Mouse (Mus musculus) CD4-positive, CD25-positive, alpha-beta regulatory T cell, adult 2 months (primary cell): Measurements from ENCODE around the gene Col1a1.
A peak's percentile ranks its signal among the peaks of the same experiment; 100 is the strongest.

ENCODE experiments used
- DNase-seq: peaks from one replicate; pipeline ENCODE4 v3.0.0-alpha.2; 2012; ENCODE audit warnings: low read depth, low spot score

The Col1a1 gene

GRCm38 (mm10) chr11:94976199-94976598 is 40.2 kb downstream of the Col1a1 start, which contains the start of gene Sgca:
Gene Sgca (minus strand): TSS chr11:94976327.
- no peak for DNase-seq

GRCm38 (mm10) chr11:94978178-94978915 is 42.3 kb downstream of the Col1a1 start:
- DNase-seq = no peak

- DNase-seq = peak; percentile 96
Observed at GRCm38 (mm10) chr11:94978947-94979346, 42.9 kb downstream of the Col1a1 start.

- DNase-seq = no peak
Observed at GRCm38 (mm10) chr11:94979462-94980179, 43.6 kb downstream of the Col1a1 start.

GRCm38 (mm10) chr11:94985140-94985539 is 49.1 kb downstream of the Col1a1 start:
- DNase-seq = no peak

GRCm38 (mm10) chr11:94985822-94986221 is 49.8 kb downstream of the Col1a1 start:
- no peak for DNase-seq

GRCm38 (mm10) chr11:94986435-94986834 is 50.4 kb downstream of the Col1a1 start:
- DNase-seq = no peak

- DNase-seq = no peak
Observed at GRCm38 (mm10) chr11:94987341-94987740, 51.3 kb downstream of the Col1a1 start.

- no peak for DNase-seq
Observed at GRCm38 (mm10) chr11:94987851-94988250, 51.8 kb downstream of the Col1a1 start.

- no peak for DNase-seq
Observed at GRCm38 (mm10) chr11:94988780-94989561, 52.9 kb downstream of the Col1a1 start.

- peak; percentile 87 for DNase-seq
Observed at GRCm38 (mm10) chr11:94989562-94990017, 53.6 kb downstream of the Col1a1 start.

- DNase-seq = no peak
Observed at GRCm38 (mm10) chr11:94990102-94990748, 54.2 kb downstream of the Col1a1 start.

GRCm38 (mm10) chr11:94990749-94991577 is 54.9 kb downstream of the Col1a1 start, which contains the start of gene Ppp1r9b:
Gene Ppp1r9b (plus strand): TSS chr11:94991035.
- peak; percentile 93 for DNase-seq

GRCm38 (mm10) chr11:94991641-94992479 is 55.8 kb downstream of the Col1a1 start:
- DNase-seq = peak; percentile 67

GRCm38 (mm10) chr11:94992480-94992753 is 56.4 kb downstream of the Col1a1 start:
- no peak for DNase-seq

- peak; percentile 61 for DNase-seq
Observed at GRCm38 (mm10) chr11:94992754-94993606, 57.0 kb downstream of the Col1a1 start.

- DNase-seq = no peak
Observed at GRCm38 (mm10) chr11:94994208-94994814, 58.3 kb downstream of the Col1a1 start.

- DNase-seq = no peak
Observed at GRCm38 (mm10) chr11:94994947-94995772, 59.1 kb downstream of the Col1a1 start.
